Mouse (Mus musculus): ENCODE measurements around the gene Btbd35f4. TPM values are rescaled to one million over a fixed set of nuclear protein-coding genes. Genes with fewer than 3 reads are reported as not detected.
"Not testable (repeated sequence)": the region's sequence is repeated elsewhere in the genome, so short reads cannot be mapped to it uniquely, and the experiment has no call there.

Gene Btbd35f4
- polyA plus RNA-seq (2014; fragmentation: Nextera tagmentation; extraction: Ambion mirVana) = not detected in 2 replicates

DNA sequence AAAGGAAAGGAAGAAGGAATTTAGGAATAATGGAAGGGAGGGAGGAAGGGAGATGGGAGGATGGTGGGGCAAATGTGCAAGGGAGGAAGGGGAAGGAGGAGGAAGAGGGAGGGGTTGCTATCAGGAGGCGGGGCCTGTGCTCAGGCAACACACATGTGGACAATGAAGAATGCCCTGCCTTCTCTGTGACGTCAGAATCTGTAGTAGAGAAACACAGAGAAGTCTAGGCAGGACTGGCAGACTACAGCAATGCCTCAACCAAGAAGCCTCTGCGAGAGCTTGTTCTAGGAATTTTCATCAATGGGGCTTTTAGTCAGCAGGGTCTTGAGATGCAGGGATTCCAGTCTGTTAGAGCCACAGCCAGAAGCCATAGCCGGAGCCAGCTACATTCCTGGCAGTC is at the start of gene Btbd35f4:
Btbd35f4 (plus strand) TSS at position 301 of the 400 bp plus-strand sequence.
- H3K27me3 ChIP-seq (ENCODE audit: control insufficient read depth, insufficient read depth, low read length); H3K36me3 ChIP-seq (ENCODE audit: control insufficient read depth, insufficient read depth, low read length); H3K9ac ChIP-seq (replicated peaks; ENCODE audit: low read depth, low read length); H3K4me1 ChIP-seq (ENCODE audit: control insufficient read depth, insufficient read depth, low read length); ATAC-seq (ENCODE audit: low read depth); H3K27ac ChIP-seq (ENCODE audit: low read depth, low read length); H3K4me2 ChIP-seq (ENCODE audit: low read depth, low read length); H3K4me3 ChIP-seq (ENCODE audit: low read depth, low read length); H3K9me3 ChIP-seq (ENCODE audit: control insufficient read depth, low read length): not testable (repeated sequence)
- no CpG with 5 or more reads among the region's 4 CpGs for WGBS

DNA sequence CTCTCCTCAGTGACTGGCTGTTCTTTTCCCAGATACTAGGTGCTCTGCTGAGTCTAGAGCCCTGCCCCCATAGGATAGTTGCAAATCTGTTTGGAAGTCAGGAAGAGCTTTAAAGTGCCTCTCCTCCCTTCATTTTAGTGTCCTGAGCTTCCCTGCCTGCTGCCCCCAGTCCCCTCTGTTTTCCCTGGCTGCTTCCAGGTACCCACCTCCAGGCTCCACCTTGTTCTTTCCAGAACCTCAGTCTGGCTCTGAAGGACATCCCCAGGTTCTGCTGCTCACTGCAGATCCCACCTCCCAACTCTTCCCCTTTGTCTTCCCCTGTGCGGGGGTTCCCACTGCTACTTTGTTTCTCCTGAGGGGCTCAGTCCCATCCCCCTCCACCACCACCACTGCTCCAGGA is 39.7 kb downstream of the Btbd35f4 start:
- not testable (repeated sequence) for ATAC-seq (ENCODE audit: low read depth); H3K4me2 ChIP-seq (ENCODE audit: low read depth, low read length); H3K4me3 ChIP-seq (ENCODE audit: low read depth, low read length); H3K4me1 ChIP-seq (ENCODE audit: control insufficient read depth, insufficient read depth, low read length); H3K27ac ChIP-seq (ENCODE audit: low read depth, low read length); H3K27me3 ChIP-seq (ENCODE audit: control insufficient read depth, insufficient read depth, low read length); H3K9me3 ChIP-seq (ENCODE audit: control insufficient read depth, low read length); H3K9ac ChIP-seq (replicated peaks; ENCODE audit: low read depth, low read length); H3K36me3 ChIP-seq (ENCODE audit: control insufficient read depth, insufficient read depth, low read length)
- no CpG with 5 or more reads among the region's 1 CpGs for whole genome bisulfite sequencing

Other genes starting within 250 kb of the Btbd35f4 start
- not detected in 2 replicates for gene Btbd35f27, start 151.6 kb downstream of the Btbd35f4 start, polyA plus RNA-seq (2014; fragmentation: Nextera tagmentation; extraction: Ambion mirVana)